Mouse (Mus musculus): ENCODE measurements around the gene Retreg3. TPM values are rescaled to one million over a fixed set of nuclear protein-coding genes. Genes with fewer than 3 reads are reported as not detected.

Gene Retreg3
- total RNA-seq, 2 experiments from 2014 or later = 35.7 to 93.1 TPM

GRCm38 (mm10) chr11:101060126-101060525 lies 59.6 kb downstream of the Retreg3 start:
- ATAC-seq (replicated peaks; ENCODE audit: low FRiP score, poor library complexity, severe bottlenecking) = no peak

- ATAC-seq (replicated peaks; ENCODE audit: low FRiP score, poor library complexity, severe bottlenecking) = no peak
These were observed 60.2 kb downstream of the Retreg3 start for GRCm38 (mm10) chr11:101059473-101059872.

GRCm38 (mm10) chr11:101058726-101059125 lies 61.0 kb downstream of the Retreg3 start:
- ATAC-seq (replicated peaks; ENCODE audit: low FRiP score, poor library complexity, severe bottlenecking) = no peak

GRCm38 (mm10) chr11:101057860-101058259 lies 61.8 kb downstream of the Retreg3 start:
- ATAC-seq (replicated peaks; ENCODE audit: low FRiP score, poor library complexity, severe bottlenecking) = peak; percentile 70

- no peak for ATAC-seq (replicated peaks; ENCODE audit: low FRiP score, poor library complexity, severe bottlenecking)
These were observed 62.8 kb downstream of the Retreg3 start for GRCm38 (mm10) chr11:101056885-101057284.

GRCm38 (mm10) chr11:101055418-101055817 lies 64.3 kb downstream of the Retreg3 start:
- ATAC-seq (replicated peaks; ENCODE audit: low FRiP score, poor library complexity, severe bottlenecking) = no peak

GRCm38 (mm10) chr11:101053974-101054373 lies 65.7 kb downstream of the Retreg3 start:
- ATAC-seq (replicated peaks; ENCODE audit: low FRiP score, poor library complexity, severe bottlenecking) = no peak

- ATAC-seq (replicated peaks; ENCODE audit: low FRiP score, poor library complexity, severe bottlenecking) = no peak
These were observed 66.8 kb downstream of the Retreg3 start for GRCm38 (mm10) chr11:101052751-101053473.

GRCm38 (mm10) chr11:101051617-101052016 lies 68.1 kb downstream of the Retreg3 start:
- ATAC-seq (replicated peaks; ENCODE audit: low FRiP score, poor library complexity, severe bottlenecking) = no peak

GRCm38 (mm10) chr11:101051051-101051493 lies 68.6 kb downstream of the Retreg3 start:
- no peak for ATAC-seq (replicated peaks; ENCODE audit: low FRiP score, poor library complexity, severe bottlenecking)

GRCm38 (mm10) chr11:101050359-101050758 lies 69.3 kb downstream of the Retreg3 start:
- no peak for ATAC-seq (replicated peaks; ENCODE audit: low FRiP score, poor library complexity, severe bottlenecking)

GRCm38 (mm10) chr11:101047502-101047901 lies 72.2 kb downstream of the Retreg3 start:
- no peak for ATAC-seq (replicated peaks; ENCODE audit: low FRiP score, poor library complexity, severe bottlenecking)

GRCm38 (mm10) chr11:101046440-101046839 lies 73.3 kb downstream of the Retreg3 start:
- no peak for ATAC-seq (replicated peaks; ENCODE audit: low FRiP score, poor library complexity, severe bottlenecking)

Other genes with a start within 250 kb of the Retreg3 start
- 16.7 and 43.4 TPM in 2 replicates for gene Stat3, start 180.4 kb downstream of the Retreg3 start, total RNA-seq (2015; ENCODE audit: low replicate concordance)
- gene Stat3, start 180.4 kb downstream of the Retreg3 start, total RNA-seq (2017; ENCODE audit: low replicate concordance) = 37.8 and 51.4 TPM in 2 replicates
- 0.63 TPM in 1 of 2 replicates, not detected in the other for gene Cavin1, start 149.0 kb downstream of the Retreg3 start, total RNA-seq (2015; ENCODE audit: low replicate concordance)
- 1.1 TPM in 1 of 2 replicates, not detected in the other for gene Cavin1, start 149.0 kb downstream of the Retreg3 start, total RNA-seq (2017; ENCODE audit: low replicate concordance)
- 487 and 539 TPM in 2 replicates for gene Atp6v0a1, start 110.4 kb downstream of the Retreg3 start, total RNA-seq (2015; ENCODE audit: low replicate concordance)
- 528 and 748 TPM in 2 replicates for gene Atp6v0a1, start 110.4 kb downstream of the Retreg3 start, total RNA-seq (2017; ENCODE audit: low replicate concordance)
- 3.1 and 3.7 TPM in 2 replicates for gene Naglu, start 49.9 kb downstream of the Retreg3 start, total RNA-seq (2015; ENCODE audit: low replicate concordance)
- gene Naglu, start 49.9 kb downstream of the Retreg3 start, total RNA-seq (2017; ENCODE audit: low replicate concordance) = 2.0 and 2.8 TPM in 2 replicates
- 2.1 TPM in 1 of 2 replicates, not detected in the other for gene Hsd17b1, start 41.5 kb downstream of the Retreg3 start, total RNA-seq (2015; ENCODE audit: low replicate concordance)
- gene Hsd17b1, start 41.5 kb downstream of the Retreg3 start, total RNA-seq (2017; ENCODE audit: low replicate concordance) = 1.9 TPM in 1 of 2 replicates, not detected in the other
- gene Coasy, start 37.3 kb downstream of the Retreg3 start, total RNA-seq (2015; ENCODE audit: low replicate concordance) = 6.7 and 7.5 TPM in 2 replicates
- 3.8 and 9.6 TPM in 2 replicates for gene Coasy, start 37.3 kb downstream of the Retreg3 start, total RNA-seq (2017; ENCODE audit: low replicate concordance)
- 20.5 and 26.9 TPM in 2 replicates for gene Mlx, start 32.6 kb downstream of the Retreg3 start, total RNA-seq (2015; ENCODE audit: low replicate concordance)
- gene Mlx, start 32.6 kb downstream of the Retreg3 start, total RNA-seq (2017; ENCODE audit: low replicate concordance) = 18.4 and 23.7 TPM in 2 replicates
- gene Psmc3ip, start 24.5 kb downstream of the Retreg3 start, total RNA-seq (2015; ENCODE audit: low replicate concordance) = 2.7 and 4.4 TPM in 2 replicates
- gene Psmc3ip, start 24.5 kb downstream of the Retreg3 start, total RNA-seq (2017; ENCODE audit: low replicate concordance) = 4.1 and 13.7 TPM in 2 replicates
- 5.6 and 12.5 TPM in 2 replicates for gene Tubg1, start within 50 bp of the Retreg3 start, total RNA-seq (2015; ENCODE audit: low replicate concordance)
- 8.2 and 10.5 TPM in 2 replicates for gene Tubg1, start within 50 bp of the Retreg3 start, total RNA-seq (2017; ENCODE audit: low replicate concordance)
- not detected in 2 replicates for gene Tubg2, start 36.0 kb upstream of the Retreg3 start, total RNA-seq (2015; ENCODE audit: low replicate concordance)
- gene Tubg2, start 36.0 kb upstream of the Retreg3 start, total RNA-seq (2017; ENCODE audit: low replicate concordance) = not detected in 2 replicates
- gene Cntnap1, start 50.6 kb upstream of the Retreg3 start, total RNA-seq (2015; ENCODE audit: low replicate concordance) = 0.58 and 0.63 TPM in 2 replicates
- 0.17 TPM in 1 of 2 replicates, not detected in the other for gene Cntnap1, start 50.6 kb upstream of the Retreg3 start, total RNA-seq (2017; ENCODE audit: low replicate concordance)
- gene Plekhh3, start 51.5 kb upstream of the Retreg3 start, total RNA-seq (2015; ENCODE audit: low replicate concordance) = not detected in 2 replicates
- gene Plekhh3, start 51.5 kb upstream of the Retreg3 start, total RNA-seq (2017; ENCODE audit: low replicate concordance) = 1.1 TPM in 1 of 2 replicates, not detected in the other
- gene Ccr10, start 55.5 kb upstream of the Retreg3 start, total RNA-seq (2015; ENCODE audit: low replicate concordance) = 0.63 TPM in 1 of 2 replicates, not detected in the other
- gene Ccr10, start 55.5 kb upstream of the Retreg3 start, total RNA-seq (2017; ENCODE audit: low replicate concordance) = not detected in 2 replicates
- gene Ezh1, start 106.6 kb upstream of the Retreg3 start, total RNA-seq (2015; ENCODE audit: low replicate concordance) = 161 and 177 TPM in 2 replicates
- 208 and 251 TPM in 2 replicates for gene Ezh1, start 106.6 kb upstream of the Retreg3 start, total RNA-seq (2017; ENCODE audit: low replicate concordance)
- gene Ramp2, start 126.1 kb upstream of the Retreg3 start, total RNA-seq (2015; ENCODE audit: low replicate concordance) = 2.7 TPM in 1 of 2 replicates, not detected in the other
- not detected in 2 replicates for gene Ramp2, start 126.1 kb upstream of the Retreg3 start, total RNA-seq (2017; ENCODE audit: low replicate concordance)
- 83.8 and 91.5 TPM in 2 replicates for gene Vps25, start 133.8 kb upstream of the Retreg3 start, total RNA-seq (2015; ENCODE audit: low replicate concordance)
- gene Vps25, start 133.8 kb upstream of the Retreg3 start, total RNA-seq (2017; ENCODE audit: low replicate concordance) = 25.0 and 31.3 TPM in 2 replicates
- gene Wnk4, start 140.7 kb upstream of the Retreg3 start, total RNA-seq (2015; ENCODE audit: low replicate concordance) = 2.3 and 17.7 TPM in 2 replicates
- 1.5 and 6.0 TPM in 2 replicates for gene Wnk4, start 140.7 kb upstream of the Retreg3 start, total RNA-seq (2017; ENCODE audit: low replicate concordance)
- 0.96 TPM in 1 of 2 replicates, not detected in the other for gene Cntd1, start 159.1 kb upstream of the Retreg3 start, total RNA-seq (2015; ENCODE audit: low replicate concordance)
- gene Cntd1, start 159.1 kb upstream of the Retreg3 start, total RNA-seq (2017; ENCODE audit: low replicate concordance) = 2.2 and 5.4 TPM in 2 replicates
- 12.3 and 29.8 TPM in 2 replicates for gene Coa3, start 159.2 kb upstream of the Retreg3 start, total RNA-seq (2015; ENCODE audit: low replicate concordance)
- gene Coa3, start 159.2 kb upstream of the Retreg3 start, total RNA-seq (2017; ENCODE audit: low replicate concordance) = 5.3 and 10.6 TPM in 2 replicates
- gene Becn1, start 182.4 kb upstream of the Retreg3 start, total RNA-seq (2015; ENCODE audit: low replicate concordance) = 98.0 and 105 TPM in 2 replicates
- 362 and 618 TPM in 2 replicates for gene Becn1, start 182.4 kb upstream of the Retreg3 start, total RNA-seq (2017; ENCODE audit: low replicate concordance)
- 797 and 835 TPM in 2 replicates for gene Psme3, start 196.3 kb upstream of the Retreg3 start, total RNA-seq (2015; ENCODE audit: low replicate concordance)
- 707 and 918 TPM in 2 replicates for gene Psme3, start 196.3 kb upstream of the Retreg3 start, total RNA-seq (2017; ENCODE audit: low replicate concordance)
- gene Aoc2, start 205.2 kb upstream of the Retreg3 start, total RNA-seq (2015; ENCODE audit: low replicate concordance) = 47.1 and 65.0 TPM in 2 replicates
- gene Aoc2, start 205.2 kb upstream of the Retreg3 start, total RNA-seq (2017; ENCODE audit: low replicate concordance) = 44.1 and 45.0 TPM in 2 replicates
- 4.0 and 6.9 TPM in 2 replicates for gene Aoc3, start 210.7 kb upstream of the Retreg3 start, total RNA-seq (2015; ENCODE audit: low replicate concordance)
- gene Aoc3, start 210.7 kb upstream of the Retreg3 start, total RNA-seq (2017; ENCODE audit: low replicate concordance) = 2.9 and 6.6 TPM in 2 replicates
- not detected in 2 replicates for gene G6pc, start 247.7 kb upstream of the Retreg3 start, total RNA-seq (2015; ENCODE audit: low replicate concordance)
- gene G6pc, start 247.7 kb upstream of the Retreg3 start, total RNA-seq (2017; ENCODE audit: low replicate concordance) = 0.70 TPM in 1 of 2 replicates, not detected in the other

Measured in erythroblast, adult 5-6 weeks (primary cell).